Mouse (Mus musculus) forebrain, embryonic 15.5 days (tissue): ENCODE measurements around the gene Slc24a4. TPM values are rescaled to one million over a fixed set of nuclear protein-coding genes. Genes with fewer than 3 reads are reported as not detected.
A peak's percentile ranks its signal among the peaks of the same experiment; 100 is the strongest.

Experiments used
- ATAC-seq: fragments of 200-750 bp; cut with Nextera tagmentation; replicated peaks from 2 replicates; pipeline ENCODE4 v1.8.0; 2017; ENCODE audit warnings: mild to moderate bottlenecking, moderate TSS enrichment, moderate library complexity
- H3K27ac ChIP-seq: fragments of 300-500 bp; sonication (generic); replicated peaks from 2 replicates; pipeline ENCODE4 v1.5.1; 2015; ENCODE audit warnings: mild to moderate bottlenecking, inconsistent platforms
- H3K27me3 ChIP-seq: fragments of 300-500 bp; sonication (generic); 2 replicates; pipeline ENCODE4 v1.6.1; 2015; ENCODE audit warnings: inconsistent platforms
- H3K36me3 ChIP-seq: fragments of 300-500 bp; sonication (generic); 2 replicates; pipeline ENCODE4 v1.6.1; 2015; ENCODE audit warnings: mild to moderate bottlenecking, inconsistent platforms
- H3K4me1 ChIP-seq: fragments of 300-500 bp; sonication (generic); 2 replicates; pipeline ENCODE4 v1.6.1; 2015; ENCODE audit warnings: inconsistent platforms
- H3K4me2 ChIP-seq: fragments of 300-500 bp; sonication (generic); replicated peaks from 2 replicates; pipeline ENCODE4 v1.6.1; 2015; ENCODE audit warnings: mild to moderate bottlenecking, inconsistent platforms
- H3K4me3 ChIP-seq: fragments of 300-500 bp; sonication (generic); 2 replicates; pipeline ENCODE4 v1.5.1; 2015; ENCODE audit warnings: mild to moderate bottlenecking, inconsistent platforms
- H3K9ac ChIP-seq: fragments of 300-500 bp; sonication (generic); replicated peaks from 2 replicates; pipeline ENCODE4 v1.6.1; 2015; ENCODE audit warnings: mild to moderate bottlenecking, inconsistent platforms
- H3K9me3 ChIP-seq: fragments of 300-500 bp; sonication (generic); 2 replicates; pipeline ENCODE4 v1.6.1; 2016; ENCODE audit warnings: inconsistent platforms
- WGBS: fragments of 180-500 bp; shearing (Covaris S2); methylation state at CpG from one replicate; pipeline ENCODE4 v1.1.7; 2015; ENCODE audit warnings: mixed read lengths; 5-methylcytosine and 5-hydroxymethylcytosine counted together
- polyA plus RNA-seq: library from polyadenylated mRNA; unstranded; fragments of >200 nt; fragmentation: Nextera tagmentation; extraction: Ambion mirVana; gene quantifications from 2 replicates; pipeline ENCODE4 v1.2.1, GENCODE M21; 2015

Slc24a4 gene
- polyA plus RNA-seq, 1 experiment from 2014 or later = 1.2 TPM

DNA sequence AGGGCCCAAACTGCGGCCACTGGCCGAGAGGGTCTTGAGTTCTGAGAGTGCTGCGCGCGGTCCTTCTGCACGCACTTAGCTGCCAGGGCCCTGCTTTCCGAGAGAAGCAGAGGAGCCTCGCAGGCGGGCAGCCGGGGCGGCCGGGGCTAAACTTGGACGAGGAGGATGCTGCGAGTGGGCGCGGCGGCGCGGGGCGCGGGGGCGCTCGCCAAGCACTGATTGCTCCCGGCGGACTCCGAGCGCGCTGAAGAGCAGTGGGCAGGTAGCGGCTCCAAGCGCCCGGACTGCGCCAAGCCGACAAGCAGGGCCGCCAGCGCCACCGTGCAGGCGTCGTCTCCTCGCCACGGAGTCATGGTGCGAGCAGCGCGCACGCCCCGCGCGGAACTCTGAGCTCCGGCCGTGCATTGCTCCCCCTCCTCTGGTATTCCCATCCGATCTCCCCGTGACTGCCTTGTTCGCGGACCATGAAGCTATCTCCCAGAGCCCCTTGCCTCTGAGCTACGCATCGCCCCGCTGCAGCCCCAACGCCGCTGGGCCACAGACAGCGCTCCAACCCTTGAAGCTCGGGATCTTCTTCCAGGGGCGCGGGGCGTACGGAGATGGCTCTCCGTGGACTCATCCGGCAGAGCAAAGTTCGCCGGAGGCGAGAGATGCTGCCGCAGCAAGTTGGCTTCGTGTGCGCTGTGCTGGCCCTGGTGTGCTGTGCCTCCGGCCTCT lies 416 bp downstream of the Slc24a4 start:
- under 1% methylated on average over 73 of the region's 73 CpGs for WGBS

DNA sequence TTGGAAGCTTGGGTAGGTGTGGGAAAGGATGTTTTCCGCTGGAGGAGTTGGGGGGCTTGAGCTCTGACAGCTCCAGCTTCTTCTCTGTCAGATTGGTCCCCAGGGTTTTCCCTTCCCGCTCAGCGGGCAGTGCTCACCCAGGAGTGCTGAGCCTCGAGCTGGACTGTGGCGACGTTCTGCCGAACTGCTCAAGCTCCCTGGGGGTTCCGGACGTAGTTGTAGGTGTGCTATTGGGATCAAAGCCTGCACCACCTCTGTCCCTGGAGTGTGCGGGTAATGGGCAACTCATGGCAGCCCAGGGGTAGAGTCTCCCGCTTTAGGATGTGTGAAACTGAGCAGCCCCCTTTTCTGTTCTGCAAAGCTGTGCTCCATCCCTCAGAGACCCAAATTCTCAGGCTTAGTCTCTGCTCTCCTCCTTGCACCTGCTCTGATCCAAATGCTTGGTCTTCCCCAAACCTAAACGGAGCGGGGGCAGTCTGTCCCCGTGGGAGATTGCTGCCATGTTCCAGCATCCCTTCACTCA lies 1.0 kb downstream of the Slc24a4 start:
- H3K27me3 ChIP-seq = peaks cover 15% of the 10 kb centered on the region
- no peaks in the 10 kb centered on the region for H3K9me3 ChIP-seq
- H3K4me3 ChIP-seq = peak overlapping the region; percentile 51
- peak overlapping the region; percentile 41; the same call in 1 of the 2 replicates for H3K9ac ChIP-seq
- peak overlapping the region; percentile 96 for H3K4me2 ChIP-seq
- peaks cover 32% of the 10 kb centered on the region for H3K4me1 ChIP-seq
- 2% methylated on average over 14 of the region's 14 CpGs for WGBS
- peak; percentile 36 for ATAC-seq
- no peak overlapping the region for H3K27ac ChIP-seq
- H3K36me3 ChIP-seq = no peaks in the 10 kb centered on the region

More for the DNA sequence above, 416 bp downstream of the Slc24a4 start:
- Histone ChIP-seq H3K27me3 (peaks cover 15% of the 10 kb centered on the region), H3K4me3 (peak overlapping the region; percentile 51), H3K9me3 (no peaks in the 10 kb centered on the region), H3K36me3 (no peaks in the 10 kb centered on the region), H3K27ac (no peak overlapping the region), H3K4me1 (peaks cover 32% of the 10 kb centered on the region), H3K4me2 (peak overlapping the region; percentile 96), H3K9ac (peak overlapping the region; percentile 41)
- peak; percentile 90 for ATAC-seq

DNA sequence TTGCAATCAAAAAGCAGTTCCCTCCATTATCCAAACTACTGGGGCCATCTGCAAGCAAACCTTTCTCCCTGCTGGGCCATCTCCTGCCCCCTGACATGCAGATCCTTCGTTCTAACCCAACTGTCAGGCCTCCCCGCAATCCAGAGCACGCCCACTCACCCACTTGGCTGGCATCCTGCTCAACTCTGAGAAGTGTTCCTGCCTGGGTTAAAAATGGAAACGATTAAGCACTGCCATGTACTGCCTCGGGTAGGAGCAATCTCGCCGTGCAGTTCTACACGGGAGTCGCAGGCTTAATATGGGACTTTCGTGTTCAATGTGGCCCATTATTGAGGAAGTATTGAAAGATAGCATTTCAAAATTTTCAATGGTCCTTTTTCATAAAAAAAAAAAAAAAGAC lies 11.2 kb downstream of the Slc24a4 start:
- no peak overlapping the region for H3K9ac ChIP-seq
- H3K9me3 ChIP-seq = no peaks in the 10 kb centered on the region
- no peaks in the 10 kb centered on the region for H3K36me3 ChIP-seq
- H3K4me2 ChIP-seq = no peak overlapping the region
- H3K4me3 ChIP-seq = no peak overlapping the region
- no peaks in the 10 kb centered on the region for H3K27me3 ChIP-seq
- H3K27ac ChIP-seq = no peak overlapping the region
- H3K4me1 ChIP-seq = no peaks in the 10 kb centered on the region
- ATAC-seq = no peak
- 84% methylated on average over 10 of the region's 10 CpGs for WGBS

GRCm38 (mm10) chr12:102141330-102141729 lies 12.8 kb downstream of the Slc24a4 start:
- no peaks in the 10 kb centered on the region for H3K36me3 ChIP-seq
- no peak for ATAC-seq
- no peak overlapping the region for H3K4me2 ChIP-seq
- 58% methylated on average over 5 of the region's 5 CpGs for WGBS
- no peaks in the 10 kb centered on the region for H3K9me3 ChIP-seq
- H3K4me3 ChIP-seq = no peak overlapping the region
- H3K27me3 ChIP-seq = no peaks in the 10 kb centered on the region
- H3K9ac ChIP-seq = no peak overlapping the region
- H3K27ac ChIP-seq = no peak overlapping the region
- no peaks in the 10 kb centered on the region for H3K4me1 ChIP-seq

DNA sequence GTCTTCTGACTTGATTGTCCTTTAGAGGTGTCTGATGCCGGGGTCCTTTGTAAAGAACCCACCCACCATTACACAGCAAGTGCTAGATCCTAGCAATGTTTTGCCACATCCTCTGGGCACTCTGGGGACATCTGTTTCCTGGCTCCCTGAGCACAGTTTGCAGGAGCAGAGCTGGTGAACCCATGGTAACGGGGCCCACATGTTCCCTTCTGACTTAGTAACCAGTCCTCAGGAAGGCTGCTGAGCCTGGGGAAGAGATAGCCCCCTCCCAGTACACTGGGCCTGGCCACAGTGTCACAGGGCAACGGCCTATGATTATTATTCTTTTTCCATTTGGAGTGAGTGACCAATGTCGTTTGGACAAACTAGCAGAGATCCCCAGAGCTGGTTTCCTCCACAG lies 19.1 kb downstream of the Slc24a4 start:
- 63% methylated on average over 4 of the region's 4 CpGs for WGBS

DNA sequence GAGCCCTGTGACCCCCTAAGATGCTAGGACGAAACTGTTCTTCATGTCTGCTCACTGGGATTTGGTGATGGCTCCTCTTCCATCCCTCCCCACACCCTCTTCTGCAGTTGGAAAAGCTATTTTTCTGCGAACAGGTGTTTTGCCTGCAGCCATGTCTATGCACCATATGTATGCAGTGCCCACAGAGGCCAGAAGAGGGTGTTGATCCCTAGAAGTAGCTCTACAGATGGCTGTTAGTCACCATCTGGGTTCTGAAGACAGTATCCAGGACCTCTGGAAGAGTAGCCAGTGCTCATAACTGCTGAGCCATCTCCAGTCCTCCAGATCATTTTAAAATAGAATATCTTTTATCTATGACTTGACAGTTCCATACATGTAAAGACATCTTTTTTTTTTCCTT lies 20.2 kb downstream of the Slc24a4 start:
- Histone ChIP-seq H3K9ac (no peak overlapping the region), H3K36me3 (no peaks in the 10 kb centered on the region), H3K4me2 (no peak overlapping the region), H3K27ac (no peak overlapping the region), H3K9me3 (no peaks in the 10 kb centered on the region), H3K4me1 (no peaks in the 10 kb centered on the region), H3K4me3 (no peak overlapping the region), H3K27me3 (no peaks in the 10 kb centered on the region)
- WGBS = 85% methylated on average over 2 of the region's 2 CpGs
- ATAC-seq = no peak

More for the DNA sequence above, 19.1 kb downstream of the Slc24a4 start:
- ATAC-seq = no peak
- Histone ChIP-seq H3K4me2 (no peak overlapping the region), H3K4me3 (no peak overlapping the region), H3K9ac (no peak overlapping the region), H3K27ac (no peak overlapping the region), H3K4me1 (no peaks in the 10 kb centered on the region), H3K36me3 (no peaks in the 10 kb centered on the region), H3K9me3 (no peaks in the 10 kb centered on the region), H3K27me3 (no peaks in the 10 kb centered on the region)

DNA sequence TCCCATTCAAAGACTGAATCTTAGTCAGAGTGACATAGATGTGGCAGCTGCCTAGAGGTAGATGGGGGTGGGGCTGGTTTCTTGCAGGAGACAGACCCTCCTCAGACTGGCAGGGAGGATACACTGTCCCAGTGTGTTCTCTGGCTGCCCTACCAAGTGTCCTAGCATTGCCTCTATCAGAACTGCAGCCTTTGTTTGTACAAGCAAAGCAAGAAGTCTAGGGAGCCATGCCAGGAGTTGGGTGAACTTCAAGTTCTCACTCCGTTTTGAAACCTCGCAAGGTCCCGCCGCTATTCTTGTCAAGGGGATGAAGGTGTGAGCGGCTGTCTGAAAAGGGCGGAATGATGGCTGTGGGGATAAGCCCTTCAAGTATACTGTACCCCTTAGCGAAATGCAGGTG lies 22.7 kb downstream of the Slc24a4 start:
- 89% methylated on average over 7 of the region's 7 CpGs for WGBS

DNA sequence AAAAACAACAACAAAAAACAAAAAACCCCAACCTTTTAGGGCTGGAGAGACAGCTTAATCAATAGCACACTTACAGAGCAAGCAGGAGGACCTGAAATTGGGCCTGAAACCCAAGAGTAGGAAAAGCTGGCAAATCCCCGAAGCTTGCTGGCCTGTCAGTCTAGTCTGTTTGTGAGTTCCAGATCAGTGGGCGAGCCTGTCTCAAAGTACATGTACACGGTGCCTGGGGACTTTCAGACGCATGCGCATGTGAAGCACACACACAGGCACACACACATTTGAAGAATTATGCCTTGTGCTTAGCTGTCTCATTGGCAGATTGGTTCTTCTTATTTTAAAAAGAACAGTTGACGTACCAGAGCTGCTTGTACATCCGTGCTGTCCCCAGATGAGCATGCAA lies 25.3 kb downstream of the Slc24a4 start:
- Histone ChIP-seq H3K4me2 (no peak overlapping the region), H3K27ac (no peak overlapping the region), H3K4me1 (no peaks in the 10 kb centered on the region), H3K9ac (no peak overlapping the region), H3K9me3 (no peaks in the 10 kb centered on the region), H3K27me3 (no peaks in the 10 kb centered on the region), H3K36me3 (no peaks in the 10 kb centered on the region), H3K4me3 (no peak overlapping the region)
- no peak for ATAC-seq
- WGBS = 92% methylated on average over 7 of the region's 7 CpGs

More for the DNA sequence above, 22.7 kb downstream of the Slc24a4 start:
- Histone ChIP-seq H3K36me3 (no peaks in the 10 kb centered on the region), H3K9me3 (no peaks in the 10 kb centered on the region), H3K4me3 (no peak overlapping the region), H3K4me2 (no peak overlapping the region), H3K4me1 (no peaks in the 10 kb centered on the region), H3K27ac (no peak overlapping the region), H3K27me3 (no peaks in the 10 kb centered on the region), H3K9ac (no peak overlapping the region)
- no peak for ATAC-seq

DNA sequence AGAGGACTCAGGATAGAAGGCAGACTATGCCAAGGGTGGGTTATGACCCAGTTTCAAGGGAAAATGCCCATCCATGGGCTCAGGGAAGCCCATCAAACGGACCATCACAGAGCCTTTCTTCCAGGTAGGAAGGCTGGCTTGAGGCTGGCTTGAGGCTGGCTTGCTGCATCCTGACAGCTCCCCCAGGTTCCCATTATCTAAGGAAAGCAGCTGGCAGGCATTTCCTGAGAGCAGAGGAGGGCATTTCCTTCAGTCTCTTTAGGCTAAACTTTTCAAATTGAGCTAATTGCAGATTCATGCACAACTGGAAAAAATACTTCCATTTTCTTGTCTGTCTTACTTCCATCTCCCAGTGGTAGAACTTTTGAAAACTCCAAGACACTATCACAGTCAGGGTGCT lies 26.3 kb downstream of the Slc24a4 start:
- ATAC-seq = no peak
- Histone ChIP-seq H3K9me3 (no peaks in the 10 kb centered on the region), H3K4me3 (no peak overlapping the region), H3K27ac (no peak overlapping the region), H3K4me1 (no peaks in the 10 kb centered on the region), H3K36me3 (no peaks in the 10 kb centered on the region), H3K9ac (no peak overlapping the region), H3K27me3 (no peaks in the 10 kb centered on the region), H3K4me2 (no peak overlapping the region)
- WGBS = 89% methylated on average over 1 of the region's 1 CpGs

DNA sequence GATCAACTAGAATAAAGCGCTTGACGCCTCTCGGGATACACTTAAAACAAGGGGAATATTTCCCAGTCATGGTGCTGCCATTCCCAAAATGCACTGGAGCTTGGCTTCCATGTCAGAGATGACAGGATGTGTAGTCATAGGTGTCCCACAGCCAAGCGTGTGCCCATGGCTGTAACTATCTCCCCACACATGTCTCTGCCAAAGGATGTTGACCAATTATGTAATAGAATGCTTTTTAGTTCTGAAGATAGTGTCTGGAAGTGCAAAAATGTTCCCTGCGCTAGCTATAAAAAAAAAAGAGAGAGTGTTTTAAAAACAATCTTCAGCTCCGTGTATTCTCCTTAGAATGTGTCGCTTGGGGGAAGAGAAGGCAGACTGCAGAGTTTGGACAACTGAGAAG lies 36.1 kb downstream of the Slc24a4 start:
- peaks cover 8% of the 10 kb centered on the region for H3K4me1 ChIP-seq
- no peak overlapping the region for H3K27ac ChIP-seq
- no peak overlapping the region for H3K9ac ChIP-seq
- no peaks in the 10 kb centered on the region for H3K36me3 ChIP-seq
- H3K4me3 ChIP-seq = no peak overlapping the region
- no peak for ATAC-seq
- no peaks in the 10 kb centered on the region for H3K27me3 ChIP-seq
- no peaks in the 10 kb centered on the region for H3K9me3 ChIP-seq
- 90% methylated on average over 7 of the region's 7 CpGs for WGBS
- H3K4me2 ChIP-seq = no peak overlapping the region

GRCm38 (mm10) chr12:102166691-102167261 lies 38.2 kb downstream of the Slc24a4 start:
- 43% methylated on average over 5 of the region's 5 CpGs for WGBS
- Histone ChIP-seq H3K9me3 (no peaks in the 10 kb centered on the region), H3K9ac (no peak overlapping the region), H3K36me3 (no peaks in the 10 kb centered on the region), H3K4me3 (no peak overlapping the region), H3K4me2 (no peak overlapping the region), H3K27ac (0 out of 2 replicates have a peak overlapping the region, but pooled peaks have one; percentile 31), H3K4me1 (peaks cover 8% of the 10 kb centered on the region), H3K27me3 (no peaks in the 10 kb centered on the region)
- peak; percentile 62 for ATAC-seq

GRCm38 (mm10) chr12:102167302-102167701 lies 38.8 kb downstream of the Slc24a4 start:
- Histone ChIP-seq H3K36me3 (no peaks in the 10 kb centered on the region), H3K9me3 (no peaks in the 10 kb centered on the region), H3K9ac (no peak overlapping the region), H3K4me2 (no peak overlapping the region), H3K27ac (no peak overlapping the region), H3K4me3 (no peak overlapping the region), H3K27me3 (no peaks in the 10 kb centered on the region), H3K4me1 (peaks cover 8% of the 10 kb centered on the region)
- 83% methylated on average over 5 of the region's 5 CpGs for WGBS
- no peak for ATAC-seq
